Mouse (Mus musculus) liver, postnatal 0 days (tissue): ENCODE measurements around the gene Atoh1.

Experiments
- CTCF ChIP-seq: sonication (generic); IDR thresholded peaks from 2 replicates; pipeline ENCODE4 v1.5.1; 2016; ENCODE audit warnings: antibody characterized with exemption, low read depth
- EP300 ChIP-seq: IDR thresholded peaks from 2 replicates; pipeline ENCODE4 v1.6.1; 2016; ENCODE audit warnings: antibody characterized with exemption, low read depth, mild to moderate bottlenecking

GRCm38 (mm10) chr6:64727751-64728403, 1.0 kb upstream of the Atoh1 start:
- TF ChIP-seq CTCF (no peak), EP300 (no peak)
